Mouse (Mus musculus) MEL (cell line): ENCODE data around the gene Stom. TPM values are rescaled to one million over a fixed set of nuclear protein-coding genes. Genes with fewer than 3 reads are reported as not detected.
A peak's percentile ranks its signal among the peaks of the same experiment; 100 is the strongest.

Source experiments
- CHD2 ChIP-seq: IDR thresholded peaks from 2 replicates; pipeline ENCODE4 v1.6.1; 2011; ENCODE audit warnings: low read length, improper control_type of control experiment
- EP300 ChIP-seq, 2 experiments: IDR thresholded peaks; 2 replicates each; pipeline ENCODE4 v1.6.1; 2011; ENCODE audit warnings: improper control_type of control experiment in 2 of 2, low read length in 2 of 2, low read depth in 1 of 2, mild to moderate bottlenecking in 1 of 2
- KAT2A ChIP-seq: conservative IDR thresholded peaks from 2 replicates; pipeline ENCODE4 v1.6.1; 2012; ENCODE audit warnings: low read depth, low read length, improper control_type of control experiment, inconsistent platforms
- MAZ ChIP-seq: IDR thresholded peaks from 2 replicates; pipeline ENCODE4 v1.6.1; 2012; ENCODE audit warnings: low read depth, mild to moderate bottlenecking, inconsistent platforms, low read length, improper control_type of control experiment
- MYC ChIP-seq: IDR thresholded peaks from 2 replicates; pipeline ENCODE4 v1.6.1; 2011; ENCODE audit warnings: low read depth, mild to moderate bottlenecking, low read length, improper control_type of control experiment, moderate library complexity
- NRF1 ChIP-seq: IDR thresholded peaks from 2 replicates; pipeline ENCODE4 v1.6.1; 2014; ENCODE audit warnings: low read depth, mild to moderate bottlenecking, inconsistent platforms, low read length, improper control_type of control experiment, moderate library complexity; ENCODE audit not compliant: poor library complexity, insufficient read depth, severe bottlenecking
- POLR2A ChIP-seq, 2 experiments: IDR thresholded peaks; 2 replicates each; pipeline ENCODE4 v1.6.1; 2011 to 2012; ENCODE audit warnings: low read length in 2 of 2, mild to moderate bottlenecking in 2 of 2, control low read depth in 1 of 2, improper control_type of control experiment in 1 of 2, low read depth in 1 of 2, moderate library complexity in 1 of 2; ENCODE audit not compliant: control insufficient read depth in 1 of 2, insufficient read depth in 1 of 2, poor library complexity in 1 of 2
- POLR2AphosphoS5 ChIP-seq: IDR thresholded peaks from 2 replicates; pipeline ENCODE4 v1.6.1; 2012; ENCODE audit warnings: low read depth, borderline replicate concordance, mild to moderate bottlenecking, inconsistent platforms, low read length, moderate library complexity, mixed read lengths
- TAL1 ChIP-seq: IDR thresholded peaks from 2 replicates; pipeline ENCODE4 v1.6.1; 2012; ENCODE audit warnings: mild to moderate bottlenecking, inconsistent platforms, low read length, moderate library complexity, mixed read lengths
- UBTF ChIP-seq: IDR thresholded peaks from 2 replicates; pipeline ENCODE4 v1.6.1; 2012; ENCODE audit warnings: low read depth, mild to moderate bottlenecking, inconsistent platforms, low read length, improper control_type of control experiment, moderate library complexity, borderline replicate concordance; ENCODE audit not compliant: insufficient read depth
- ZKSCAN1 ChIP-seq: IDR thresholded peaks from 2 replicates; pipeline ENCODE4 v1.6.1; 2012; ENCODE audit warnings: low read depth, mild to moderate bottlenecking, inconsistent platforms, low read length, improper control_type of control experiment, moderate library complexity
- ZMIZ1 ChIP-seq: IDR thresholded peaks from 2 replicates; pipeline ENCODE4 v1.6.1; 2012; ENCODE audit warnings: low read depth, mild to moderate bottlenecking, inconsistent platforms, low read length, improper control_type of control experiment, moderate library complexity
- polyA plus RNA-seq, 2 experiments: library from polyadenylated mRNA; stranded (reverse) in 1 of 2; unstranded in 1 of 2; fragments of >175 nt in 1 of 2; fragments of >200 nt in 1 of 2; gene quantifications; 2 replicates each; pipeline versions ENCODE4 v1.2.1 to v1.2.4; 2012; ENCODE audit warnings: low replicate concordance in 2 of 2, low read depth in 1 of 2; ENCODE audit not compliant: insufficient read length in 2 of 2, insufficient read depth in 1 of 2, missing spikeins in 1 of 2
- total RNA-seq: library from RNA; depleted of rRNA; stranded (reverse); fragments of 300-350 nt; gene quantifications from 2 replicates; pipeline ENCODE4 v1.2.3, GENCODE M21; 2012; rRNA removed

Stom gene
- total and polyA plus RNA-seq, 3 experiments, result 28.0 to 49.4 TPM; not detected in 1

- TF ChIP-seq UBTF (no peak), POLR2AphosphoS5 (no peak), EP300 (IDR thresholded peaks at IDR 0.05; ENCODE audit: low read depth in 1 of 2, low read length in 2 of 2) (peak; percentile 41 to 59; a peak in 3 of 4 replicates), CHD2 (no peak), MYC (peak; percentile 66; the same call in 1 of the 2 replicates), TAL1 (peak; percentile 67), KAT2A (0 out of 2 replicates have a peak, but pooled peaks have one; percentile 17), ZKSCAN1 (no peak), NRF1 (no peak), ZMIZ1 (no peak), MAZ (0 out of 2 replicates have a peak, but pooled peaks have one; percentile 16), POLR2A (IDR thresholded peaks at IDR 0.05; ENCODE audit: control insufficient read depth in 1 of 2, insufficient read depth in 1 of 2, low read depth in 1 of 2, low read length in 2 of 2, poor library complexity in 1 of 2) (no peak)
- TF ChIP-seq, all 39 proteins: peak for 13
These were observed 72.7 kb downstream of the Stom start (continued) for GRCm38 (mm10) chr2:35264095-35264494.

Other genes starting within 250 kb of the Stom start
- gene AI182371, start 235.4 kb downstream of the Stom start, total RNA-seq, result 0.12 TPM in 1 of 2 replicates, not detected in the other
- gene AI182371, start 235.4 kb downstream of the Stom start, polyA plus RNA-seq, result under 1 TPM in 1 of 2 experiments, not detected in 1; 0.40 TPM
- 16.5 and 17.0 TPM in 2 replicates for gene Cntrl, start 227.5 kb downstream of the Stom start, total RNA-seq
- gene Cntrl, start 227.5 kb downstream of the Stom start, polyA plus RNA-seq, result 10 to 100 TPM in 1 of 2 experiments, not detected in 1; 24.0 TPM
- 27.2 and 28.1 TPM in 2 replicates for gene Rab14, start 135.9 kb downstream of the Stom start, total RNA-seq
- gene Rab14, start 135.9 kb downstream of the Stom start, polyA plus RNA-seq, result 10 to 100 TPM; 78.1 to 81.6 TPM
- 6.0 and 8.0 TPM in 2 replicates for gene Gsn, start 80.6 kb downstream of the Stom start, total RNA-seq
- gene Gsn, start 80.6 kb downstream of the Stom start, polyA plus RNA-seq, result 1 to 10 TPM in 1 of 2 experiments, not detected in 1; 8.2 TPM
- gene 4930568D16Rik, start 30.8 kb upstream of the Stom start, total RNA-seq, result not detected in 2 replicates
- gene 4930568D16Rik, start 30.8 kb upstream of the Stom start, polyA plus RNA-seq, result not detected
- gene 4930402F06Rik, start 60.2 kb upstream of the Stom start, total RNA-seq, result not detected in 2 replicates
- not detected for gene 4930402F06Rik, start 60.2 kb upstream of the Stom start, polyA plus RNA-seq
- gene Ggta1, start 126.3 kb upstream of the Stom start, total RNA-seq, result 23.6 and 30.7 TPM in 2 replicates
- 10 to 100 TPM in 1 of 2 experiments, not detected in 1; 29.2 TPM for gene Ggta1, start 126.3 kb upstream of the Stom start, polyA plus RNA-seq
- gene Dab2ip, start 221.3 kb upstream of the Stom start, total RNA-seq, result 2.5 and 4.0 TPM in 2 replicates
- gene Dab2ip, start 221.3 kb upstream of the Stom start, polyA plus RNA-seq, result 1 to 10 TPM in 1 of 2 experiments, not detected in 1; 9.9 TPM